Mouse (Mus musculus) intestine, embryonic 14.5 days (tissue): ENCODE measurements around the gene Spast. TPM values are rescaled to one million over a fixed set of nuclear protein-coding genes. Genes with fewer than 3 reads are reported as not detected.
"Not testable (repeated sequence)": the region's sequence is repeated elsewhere in the genome, so short reads cannot be mapped to it uniquely, and the experiment has no call there.

Experiments used
- ATAC-seq: fragments of 200-750 bp; cut with Nextera tagmentation; replicated peaks from 2 replicates; pipeline ENCODE4 v1.8.0; 2017; ENCODE audit warnings: low read depth, moderate number of reproducible peaks, moderate TSS enrichment, moderate library complexity; ENCODE audit not compliant: low FRiP score, low TSS enrichment
- DNase-seq: peaks from one replicate; pipeline ENCODE4 v3.0.0-alpha.2; 2018; ENCODE audit warnings: low spot score
- H3K27ac ChIP-seq: fragments of 300-500 bp; sonication (generic); 2 replicates; pipeline ENCODE4 v1.5.1; 2014; ENCODE audit warnings: low read depth, mild to moderate bottlenecking, control low read depth
- H3K27me3 ChIP-seq: fragments of 300-500 bp; sonication (generic); replicated peaks from 2 replicates; pipeline ENCODE4 v1.6.1; 2014; ENCODE audit warnings: low read length, control low read depth; ENCODE audit not compliant: control insufficient read depth, insufficient read depth
- H3K36me3 ChIP-seq: fragments of 300-500 bp; sonication (generic); 2 replicates; pipeline ENCODE4 v1.6.1; 2014; ENCODE audit warnings: low read length, control low read depth; ENCODE audit not compliant: control insufficient read depth, insufficient read depth
- H3K4me1 ChIP-seq: fragments of 300-500 bp; sonication (generic); replicated peaks from 2 replicates; pipeline ENCODE4 v1.6.1; 2014; ENCODE audit warnings: low read length, control low read depth, mixed read lengths; ENCODE audit not compliant: control insufficient read depth, insufficient read depth
- H3K4me2 ChIP-seq: fragments of 300-500 bp; sonication (generic); 2 replicates; pipeline ENCODE4 v1.6.1; 2014; ENCODE audit warnings: low read length
- H3K4me3 ChIP-seq: fragments of 300-500 bp; sonication (generic); 2 replicates; pipeline ENCODE4 v1.5.1; 2014; ENCODE audit warnings: low read depth, low read length, control low read depth, mixed read lengths
- H3K9ac ChIP-seq: fragments of 300-500 bp; sonication (generic); 2 replicates; pipeline ENCODE4 v1.6.1; 2014; ENCODE audit warnings: mild to moderate bottlenecking, low read length
- H3K9me3 ChIP-seq: fragments of 300-500 bp; sonication (generic); 2 replicates; pipeline ENCODE4 v1.6.1; 2016; ENCODE audit warnings: low read length, control low read depth; ENCODE audit not compliant: control insufficient read depth
- WGBS: fragments of 180-500 bp; shearing (Covaris S2); extraction: QIAGEN DNeasy Blood & Tissue Kit; methylation state at CpG from one replicate; pipeline ENCODE4 v1.1.7; 2014; 5-methylcytosine and 5-hydroxymethylcytosine counted together
- polyA plus RNA-seq: library from polyadenylated mRNA; unstranded; fragments of >200 nt; fragmentation: Nextera tagmentation; extraction: Ambion mirVana; gene quantifications from 2 replicates; pipeline ENCODE4 v1.2.1, GENCODE M21; 2014

Gene Spast
- polyA plus RNA-seq, 1 experiment from 2014 or later: 17.3 TPM

DNA sequence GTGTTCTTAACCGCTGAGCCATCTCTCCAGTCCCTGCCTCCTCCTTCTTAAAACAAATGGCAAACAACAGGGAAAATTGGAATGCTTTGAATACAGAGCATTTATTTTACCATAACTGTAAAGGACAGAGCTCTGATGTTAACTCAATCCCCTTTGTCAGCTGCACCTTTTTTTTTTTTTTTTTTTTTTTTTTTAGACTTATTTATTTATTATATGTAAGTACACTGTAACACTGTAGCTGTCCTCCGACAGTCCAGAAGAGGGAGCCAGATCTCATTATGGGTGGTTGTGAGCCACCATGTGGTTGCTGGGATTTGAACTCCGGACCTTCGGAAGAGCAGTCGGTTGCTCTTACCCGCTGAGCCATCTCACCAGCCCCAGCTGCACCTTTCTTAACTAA lies 20.1 kb upstream of the Spast start:
- 92% methylated on average over 6 of the region's 6 CpGs for WGBS
- no peak for ATAC-seq
- no peaks in the 10 kb centered on the region for H3K9me3 ChIP-seq
- peaks cover 10% of the 10 kb centered on the region for H3K4me1 ChIP-seq
- no peak overlapping the region for H3K27ac ChIP-seq
- no peak overlapping the region for H3K4me3 ChIP-seq
- no peaks in the 10 kb centered on the region for H3K27me3 ChIP-seq
- H3K36me3 ChIP-seq: 0 out of 2 replicates have a peak, but pooled peaks cover 5% of the 10 kb centered on the region
- DNase-seq: no peak
- H3K4me2 ChIP-seq: no peak overlapping the region
- H3K9ac ChIP-seq: no peak overlapping the region

DNA sequence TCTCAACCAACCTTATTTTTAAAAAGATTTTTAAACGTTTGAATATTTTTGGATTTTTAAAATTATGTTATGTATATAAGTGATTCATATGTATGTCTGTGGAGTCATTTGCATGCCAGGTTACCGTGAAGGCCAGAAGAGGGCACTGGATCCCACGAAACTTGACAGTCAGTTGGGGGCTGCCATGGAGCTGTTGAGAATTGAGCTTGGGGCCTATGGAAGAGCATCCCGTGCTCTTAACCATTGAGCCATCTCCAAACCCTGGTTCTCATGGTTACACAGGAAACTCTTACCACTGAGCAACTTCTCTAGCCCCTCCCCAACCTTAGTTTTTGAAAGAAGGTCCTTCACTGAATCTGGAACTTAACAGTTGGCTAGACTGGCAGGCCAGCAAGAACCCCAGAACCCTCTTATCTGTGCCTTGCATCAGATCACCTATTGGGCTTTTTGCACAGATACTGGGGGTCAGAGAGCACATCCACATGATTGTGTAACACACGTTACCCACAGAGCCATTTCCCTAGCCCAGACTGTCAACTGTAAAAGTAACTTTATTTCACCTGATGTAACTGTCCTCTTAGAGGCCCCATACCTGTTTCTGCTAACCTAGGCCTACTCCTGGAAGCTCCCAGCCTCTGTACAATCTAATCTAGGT lies 16.3 kb upstream of the Spast start:
- Histone ChIP-seq H3K4me2 (no peak overlapping the region), H3K36me3 (no peaks in the 10 kb centered on the region), H3K9ac (no peak overlapping the region), H3K9me3 (no peaks in the 10 kb centered on the region), H3K27me3 (no peaks in the 10 kb centered on the region), H3K27ac (no peak overlapping the region), H3K4me3 (no peak overlapping the region), H3K4me1 (no peaks in the 10 kb centered on the region)
- ATAC-seq (no peak), DNase-seq (no peak)
- WGBS: 58% methylated on average over 5 of the region's 5 CpGs

DNA sequence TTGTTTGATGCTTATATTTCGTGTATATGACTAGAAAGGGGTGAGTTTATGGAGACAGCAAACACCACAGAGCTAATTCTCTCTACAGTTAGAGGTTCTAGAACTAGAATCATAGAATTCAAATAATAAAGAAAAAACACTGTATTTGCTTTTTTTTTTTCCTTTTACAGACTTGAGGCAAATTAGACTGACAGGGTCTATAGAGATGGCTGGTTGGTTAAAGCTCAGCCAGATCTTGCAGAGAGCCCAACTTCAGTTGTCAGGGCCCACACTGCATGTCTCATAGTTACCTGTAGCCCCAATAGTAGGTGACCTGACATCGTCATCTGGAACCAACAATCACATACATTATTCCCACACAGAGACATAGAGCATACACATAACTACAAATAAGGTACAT lies 14.9 kb upstream of the Spast start, which contains the start of gene Dpy30:
Gene Dpy30, minus strand, starts transcription at position 101 of the 400 bp plus-strand sequence.
- Histone ChIP-seq H3K4me3 (no peak within 1 kb of the TSS), H3K27me3 (no peaks in the 10 kb centered on the region), H3K27ac (no peak within 1 kb of the TSS), H3K9me3 (no peaks in the 10 kb centered on the region), H3K36me3 (no peaks in the 10 kb centered on the region), H3K4me1 (no peaks in the 10 kb centered on the region), H3K4me2 (no peak within 1 kb of the TSS), H3K9ac (no peak within 1 kb of the TSS)
- 71% methylated on average over 2 of the region's 2 CpGs for WGBS
- no peak for ATAC-seq
- no peak for DNase-seq

DNA sequence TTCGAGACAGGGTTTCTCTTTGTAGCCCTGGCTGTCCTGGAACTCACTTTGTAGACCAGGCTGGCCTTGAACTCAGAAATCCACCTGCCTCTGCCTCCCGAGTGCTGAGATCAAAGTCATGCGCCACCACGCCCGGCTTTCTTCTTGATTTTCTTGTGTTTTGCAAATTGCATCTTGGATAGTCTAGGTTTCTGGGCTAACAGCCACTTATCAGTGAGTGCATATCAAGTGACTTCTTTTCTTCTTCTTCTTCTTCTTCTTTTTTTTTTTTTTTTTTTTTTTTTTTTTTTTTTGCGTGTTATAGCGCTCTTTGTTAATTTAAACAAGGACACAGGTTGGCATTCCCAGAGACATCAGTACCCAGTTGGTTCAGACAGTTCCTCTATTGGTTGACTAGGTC lies 11.6 kb upstream of the Spast start:
- 89% methylated on average over 7 of the region's 7 CpGs for WGBS
- not testable (repeated sequence) for H3K27ac ChIP-seq, H3K4me2 ChIP-seq, H3K9ac ChIP-seq, ATAC-seq, H3K36me3 ChIP-seq, H3K4me1 ChIP-seq, H3K4me3 ChIP-seq, H3K27me3 ChIP-seq, H3K9me3 ChIP-seq
- peak; percentile 15 for DNase-seq

DNA sequence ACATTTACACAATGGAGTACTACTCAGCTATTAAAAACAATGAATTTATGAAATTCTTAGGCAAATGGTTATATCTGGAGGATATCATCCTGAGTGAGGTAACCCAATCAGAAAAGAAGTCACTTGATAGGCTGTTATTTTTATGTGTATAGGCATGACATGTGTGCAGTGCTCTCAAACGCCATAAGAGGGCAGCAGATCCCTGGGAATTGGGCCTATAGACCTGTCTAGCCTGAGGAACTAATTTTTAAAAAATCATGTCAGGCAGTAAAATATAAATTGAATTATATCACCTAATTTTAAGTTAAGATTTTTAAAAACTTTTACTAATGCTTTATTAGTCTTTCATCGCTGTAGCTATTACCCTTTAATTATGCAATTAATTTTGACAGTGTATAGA lies 10.6 kb upstream of the Spast start:
- not testable (repeated sequence) for H3K36me3 ChIP-seq, H3K4me2 ChIP-seq, H3K4me1 ChIP-seq, H3K9me3 ChIP-seq, H3K27me3 ChIP-seq, H3K27ac ChIP-seq, H3K9ac ChIP-seq, H3K4me3 ChIP-seq
- 52% methylated on average over 2 of the region's 2 CpGs for WGBS
- ATAC-seq (0 out of 2 replicates have a peak, but pooled peaks have one; percentile 50), DNase-seq (peak; percentile 63)

DNA sequence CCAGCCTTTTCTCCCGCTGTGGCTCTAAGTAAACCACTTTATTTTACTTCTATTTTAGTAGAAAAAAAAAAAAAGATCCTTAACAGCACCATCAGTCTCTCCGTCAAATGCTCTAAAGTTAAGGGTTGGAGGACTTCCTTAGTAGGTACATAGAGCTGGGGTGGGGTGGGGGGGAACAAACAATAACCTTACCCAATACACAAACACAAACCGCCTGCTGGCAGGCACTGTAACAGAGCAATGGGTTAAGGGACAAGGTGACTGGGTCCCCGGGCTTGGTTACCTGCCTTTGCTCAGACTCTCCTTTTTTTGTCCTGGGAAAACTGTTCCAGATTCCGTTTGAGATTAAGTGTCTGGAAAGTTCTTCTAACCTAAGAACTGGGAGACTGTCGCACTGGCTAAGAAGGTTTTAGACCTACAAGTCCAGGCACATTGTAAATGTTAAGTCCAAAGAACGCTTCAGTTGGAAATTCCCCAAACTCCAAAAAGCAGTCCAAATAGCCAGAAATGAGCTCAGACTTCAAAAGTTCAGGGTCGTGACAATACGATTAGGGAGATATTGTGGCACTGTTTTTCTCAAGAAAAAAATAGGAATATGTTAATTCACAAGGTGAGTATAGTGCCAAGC lies 7.6 kb upstream of the Spast start:
- DNase-seq: peak; percentile 23
- Histone ChIP-seq H3K9me3 (no peaks in the 10 kb centered on the region), H3K36me3 (no peaks in the 10 kb centered on the region), H3K4me1 (no peaks in the 10 kb centered on the region), H3K4me3 (no peak overlapping the region), H3K27me3 (no peaks in the 10 kb centered on the region), H3K9ac (no peak overlapping the region), H3K4me2 (no peak overlapping the region), H3K27ac (no peak overlapping the region)
- 73% methylated on average over 9 of the region's 9 CpGs for WGBS
- ATAC-seq: no peak

DNA sequence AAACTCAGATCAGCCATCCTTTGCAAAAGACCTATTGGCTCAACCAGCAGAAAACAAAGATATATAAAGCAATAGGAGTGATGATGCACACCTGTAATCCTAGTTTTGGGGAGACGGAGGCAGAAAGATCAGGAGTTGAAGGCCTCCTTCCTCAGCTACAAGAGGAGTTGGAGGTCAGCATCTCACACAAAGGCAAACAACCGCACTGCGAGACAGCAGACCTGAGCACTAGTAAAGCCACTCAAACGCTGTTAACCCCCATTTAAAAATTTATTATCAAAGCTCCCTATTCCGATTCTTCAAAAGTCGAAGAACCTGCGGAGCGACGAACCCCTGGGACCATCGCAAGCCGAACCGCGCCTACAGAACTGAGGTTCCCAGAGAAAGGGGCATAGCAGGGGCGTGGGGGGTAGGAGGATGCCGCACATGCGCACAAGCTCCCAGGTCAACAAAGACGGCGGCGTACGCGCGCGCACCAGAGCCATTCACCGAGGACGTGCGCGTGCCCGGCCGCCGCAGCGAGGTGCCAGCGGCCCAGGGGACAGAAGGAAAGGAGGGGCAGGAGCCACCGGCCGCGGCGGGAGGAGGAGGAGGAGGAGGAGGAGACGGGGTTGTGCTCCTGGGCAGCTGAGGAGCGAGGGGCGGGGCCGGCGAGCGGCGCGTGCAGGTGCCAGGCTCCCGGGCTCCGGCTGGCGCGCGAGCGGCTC lies 409 bp upstream of the Spast start:
- Histone ChIP-seq H3K4me1 (peaks cover 25% of the 10 kb centered on the region), H3K4me2 (peak overlapping the region; percentile 79), H3K4me3 (peak overlapping the region; percentile 97), H3K27ac (peak overlapping the region; percentile 95), H3K27me3 (no peaks in the 10 kb centered on the region), H3K9me3 (no peaks in the 10 kb centered on the region), H3K36me3 (no peaks in the 10 kb centered on the region), H3K9ac (peak overlapping the region; percentile 94)
- peak; percentile 94 for ATAC-seq
- peak; percentile 95 for DNase-seq
- WGBS: under 1% methylated on average over 44 of the region's 50 CpGs

DNA sequence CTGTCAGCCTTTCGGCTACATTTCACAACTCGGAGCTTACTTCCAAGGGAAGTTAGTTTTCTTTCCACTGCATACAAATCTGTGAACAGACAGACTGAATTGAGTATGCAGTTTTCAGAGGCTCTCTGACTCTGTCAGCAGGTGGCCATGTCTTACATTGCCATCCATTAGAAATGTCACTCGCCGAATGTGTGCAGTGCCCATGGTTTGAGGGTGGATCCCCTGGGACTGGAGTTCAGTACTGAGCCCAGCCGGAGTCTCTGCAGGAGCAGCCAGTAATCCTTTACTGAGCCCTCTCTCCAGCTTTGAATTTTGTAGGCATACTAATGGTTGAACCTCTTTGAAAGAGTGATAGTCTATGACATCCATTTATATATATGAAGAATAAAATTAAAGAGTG lies 2.4 kb downstream of the Spast start:
- Histone ChIP-seq H3K9me3 (no peaks in the 10 kb centered on the region), H3K27ac (no peak overlapping the region), H3K36me3 (no peaks in the 10 kb centered on the region), H3K27me3 (no peaks in the 10 kb centered on the region), H3K4me2 (peak overlapping the region; percentile 79), H3K4me3 (0 out of 2 replicates have a peak overlapping the region, but pooled peaks have one; percentile 97), H3K4me1 (peaks cover 25% of the 10 kb centered on the region), H3K9ac (no peak overlapping the region)
- no peak for DNase-seq
- 69% methylated on average over 5 of the region's 5 CpGs for WGBS
- ATAC-seq: no peak
